Mouse (Mus musculus) ES-Bruce4 (cell line): ENCODE measurements around the gene Peak1. TPM values are rescaled to one million over a fixed set of nuclear protein-coding genes. Genes with fewer than 3 reads are reported as not detected.

Source experiments
- H3K27ac ChIP-seq: 2 replicates; pipeline ENCODE4 v1.5.1; 2012; ENCODE audit warnings: low read length, inconsistent platforms; ENCODE audit not compliant: insufficient read depth
- H3K27me3 ChIP-seq: 2 replicates; pipeline ENCODE4 v1.6.1; 2012; ENCODE audit warnings: mild to moderate bottlenecking, low read length, inconsistent platforms; ENCODE audit not compliant: control insufficient read depth, poor library complexity, insufficient read depth, severe bottlenecking
- H3K36me3 ChIP-seq: 2 replicates; pipeline ENCODE4 v1.6.1; 2012; ENCODE audit warnings: inconsistent platforms, mild to moderate bottlenecking, low read length, moderate library complexity; ENCODE audit not compliant: control insufficient read depth, poor library complexity, insufficient read depth, severe bottlenecking
- H3K4me1 ChIP-seq: one replicate; pipeline ENCODE4 v1.8.1; 2011; ENCODE audit warnings: low read length; ENCODE audit not compliant: control insufficient read depth, insufficient read depth
- H3K4me3 ChIP-seq: 2 replicates; pipeline ENCODE4 v1.5.1; 2011; ENCODE audit warnings: low read depth, mild to moderate bottlenecking, low read length
- H3K9ac ChIP-seq: 2 replicates; pipeline ENCODE4 v1.6.1; 2012; ENCODE audit warnings: low read depth, mild to moderate bottlenecking, inconsistent platforms; ENCODE audit not compliant: poor library complexity, severe bottlenecking
- H3K9me3 ChIP-seq: replicated peaks from 2 replicates; pipeline ENCODE4 v1.6.1; 2012; ENCODE audit warnings: mild to moderate bottlenecking, low read length, inconsistent platforms; ENCODE audit not compliant: control insufficient read depth, poor library complexity, insufficient read depth, severe bottlenecking
- CTCF ChIP-seq: IDR thresholded peaks from one replicate; pipeline ENCODE4 v1.8.1; 2011; ENCODE audit warnings: low read depth, low read length
- EP300 ChIP-seq: IDR thresholded peaks from 2 replicates; pipeline ENCODE4 v1.6.1; 2011; ENCODE audit warnings: low read depth, low read length; ENCODE audit not compliant: insufficient read depth
- POLR2A ChIP-seq: IDR thresholded peaks from one replicate; pipeline ENCODE4 v1.8.1; 2011; ENCODE audit warnings: low read length; ENCODE audit not compliant: insufficient read depth
- polyA plus RNA-seq: library from polyadenylated mRNA; stranded (reverse); fragments of >200 nt; gene quantifications from 2 replicates; pipeline ENCODE4 v1.2.4, GENCODE M21; 2011; ENCODE audit warnings: low read depth; ENCODE audit not compliant: missing spikeins, insufficient read depth, insufficient read length

Gene Peak1
- polyA plus RNA-seq, 1 experiment: 26.3 TPM

GRCm38 (mm10) chr9:56175316-56175715 is 242.6 kb downstream of the Peak1 start:
- no peaks in the 10 kb centered on the region for H3K9me3 ChIP-seq
- H3K4me1 ChIP-seq: no peaks in the 10 kb centered on the region
- H3K27ac ChIP-seq: no peak overlapping the region
- no peaks in the 10 kb centered on the region for H3K27me3 ChIP-seq
- H3K36me3 ChIP-seq: no peaks in the 10 kb centered on the region
- no peak overlapping the region for H3K4me3 ChIP-seq
- H3K9ac ChIP-seq: no peak overlapping the region
- TF ChIP-seq CTCF (no peak), POLR2A (no peak), EP300 (no peak)

GRCm38 (mm10) chr9:56167690-56168089 is 250.2 kb downstream of the Peak1 start:
- Histone ChIP-seq H3K9ac (no peak overlapping the region), H3K4me3 (no peak overlapping the region), H3K36me3 (no peaks in the 10 kb centered on the region), H3K27me3 (no peaks in the 10 kb centered on the region), H3K4me1 (no peaks in the 10 kb centered on the region), H3K27ac (no peak overlapping the region), H3K9me3 (no peaks in the 10 kb centered on the region)
- TF ChIP-seq CTCF: no peak
- TF ChIP-seq POLR2A: no peak
- TF ChIP-seq EP300: no peak

- no peak overlapping the region for H3K27ac ChIP-seq
- H3K9me3 ChIP-seq: no peaks in the 10 kb centered on the region
- H3K4me3 ChIP-seq: no peak overlapping the region
- H3K9ac ChIP-seq: no peak overlapping the region
- no peak for TF ChIP-seq EP300
- no peak for TF ChIP-seq POLR2A
- TF ChIP-seq CTCF: no peak
- H3K36me3 ChIP-seq: no peaks in the 10 kb centered on the region
- H3K4me1 ChIP-seq: no peaks in the 10 kb centered on the region
- H3K27me3 ChIP-seq: no peaks in the 10 kb centered on the region
Observed at GRCm38 (mm10) chr9:56166161-56166560, 251.7 kb downstream of the Peak1 start.

- Histone ChIP-seq H3K36me3 (no peaks in the 10 kb centered on the region), H3K4me1 (no peaks in the 10 kb centered on the region), H3K9ac (no peak within 1 kb of the TSS), H3K9me3 (no peaks in the 10 kb centered on the region), H3K4me3 (no peak within 1 kb of the TSS), H3K27me3 (no peaks in the 10 kb centered on the region), H3K27ac (no peak within 1 kb of the TSS)
- no peak for TF ChIP-seq EP300
- TF ChIP-seq POLR2A: no peak
- TF ChIP-seq CTCF: no peak
Observed at GRCm38 (mm10) chr9:56165377-56165776, 252.5 kb downstream of the Peak1 start, which contains the start of gene Tspan3. Gene Tspan3, minus strand, starts transcription at chr9:56165477.

- peak overlapping the region; percentile 91 for H3K4me3 ChIP-seq
- no peak for TF ChIP-seq CTCF
- TF ChIP-seq EP300: no peak
- TF ChIP-seq POLR2A: no peak
- no peaks in the 10 kb centered on the region for H3K36me3 ChIP-seq
- peak overlapping the region; percentile 91 for H3K9ac ChIP-seq
- H3K27me3 ChIP-seq: no peaks in the 10 kb centered on the region
- no peaks in the 10 kb centered on the region for H3K4me1 ChIP-seq
- H3K27ac ChIP-seq: no peak overlapping the region
- H3K9me3 ChIP-seq: no peaks in the 10 kb centered on the region
Observed at GRCm38 (mm10) chr9:56160341-56161141, 257.3 kb downstream of the Peak1 start.

- Histone ChIP-seq H3K36me3 (no peaks in the 10 kb centered on the region), H3K4me3 (no peak overlapping the region), H3K4me1 (no peaks in the 10 kb centered on the region), H3K9ac (no peak overlapping the region), H3K9me3 (no peaks in the 10 kb centered on the region), H3K27me3 (no peaks in the 10 kb centered on the region), H3K27ac (no peak overlapping the region)
- TF ChIP-seq CTCF: no peak
- TF ChIP-seq POLR2A: no peak
- TF ChIP-seq EP300: no peak
Observed at GRCm38 (mm10) chr9:56159456-56159855, 258.4 kb downstream of the Peak1 start.
